Mouse (Mus musculus) cerebellum, adult 9-10 months (tissue): ENCODE measurements around the gene Shb.

Experiments
- DNase-seq: peaks from one replicate; pipeline ENCODE4 v3.0.0; 2022

The Shb gene

GRCm38 (mm10) chr4:45527562-45528354 is 4.5 kb downstream of the Shb start:
- DNase-seq = no peak

- DNase-seq = no peak
Measured at GRCm38 (mm10) chr4:45526846-45527561, 5.3 kb downstream of the Shb start.

GRCm38 (mm10) chr4:45526175-45526574 is 6.1 kb downstream of the Shb start:
- no peak for DNase-seq

GRCm38 (mm10) chr4:45525541-45525940 is 6.7 kb downstream of the Shb start:
- no peak for DNase-seq

- no peak for DNase-seq
Measured at GRCm38 (mm10) chr4:45524602-45525001, 7.7 kb downstream of the Shb start.

- no peak for DNase-seq
Measured at GRCm38 (mm10) chr4:45523360-45523759, 8.9 kb downstream of the Shb start.

- no peak for DNase-seq
Measured at GRCm38 (mm10) chr4:45522956-45523355, 9.3 kb downstream of the Shb start.

GRCm38 (mm10) chr4:45522583-45522900 is 9.7 kb downstream of the Shb start:
- no peak for DNase-seq

- DNase-seq = no peak
Measured at GRCm38 (mm10) chr4:45521705-45522582, 10.3 kb downstream of the Shb start.

GRCm38 (mm10) chr4:45520375-45520774 is 11.9 kb downstream of the Shb start:
- no peak for DNase-seq

GRCm38 (mm10) chr4:45517399-45517798 is 14.9 kb downstream of the Shb start:
- DNase-seq = no peak

- no peak for DNase-seq
Measured at GRCm38 (mm10) chr4:45515894-45516293, 16.4 kb downstream of the Shb start.

- no peak for DNase-seq
Measured at GRCm38 (mm10) chr4:45514406-45514805, 17.9 kb downstream of the Shb start.

GRCm38 (mm10) chr4:45513791-45514293 is 18.4 kb downstream of the Shb start:
- DNase-seq = no peak

GRCm38 (mm10) chr4:45513340-45513739 is 18.9 kb downstream of the Shb start:
- no peak for DNase-seq

- no peak for DNase-seq
Measured at GRCm38 (mm10) chr4:45510163-45510562, 22.1 kb downstream of the Shb start.

GRCm38 (mm10) chr4:45509416-45509815 is 22.9 kb downstream of the Shb start:
- DNase-seq = no peak

GRCm38 (mm10) chr4:45508469-45508868 is 23.8 kb downstream of the Shb start:
- DNase-seq = no peak

GRCm38 (mm10) chr4:45507476-45507875 is 24.8 kb downstream of the Shb start:
- no peak for DNase-seq

- DNase-seq = no peak
Measured at GRCm38 (mm10) chr4:45507039-45507438, 25.2 kb downstream of the Shb start.

- DNase-seq = no peak
Measured at GRCm38 (mm10) chr4:45506613-45507012, 25.7 kb downstream of the Shb start.

GRCm38 (mm10) chr4:45505671-45506070 is 26.6 kb downstream of the Shb start:
- DNase-seq = no peak

GRCm38 (mm10) chr4:45505191-45505590 is 27.1 kb downstream of the Shb start:
- DNase-seq = no peak
